Mouse (Mus musculus): ENCODE results near the gene Hap1. TPM values are rescaled to one million over a fixed set of nuclear protein-coding genes. Genes with fewer than 3 reads are reported as not detected.
"Not testable (repeated sequence)": the region's sequence is repeated elsewhere in the genome, so short reads cannot be mapped to it uniquely, and the experiment has no call there.

Hap1 gene
- polyA plus RNA-seq, 1 experiment = 3.6 TPM

- no peak for DNase-seq (ENCODE audit: low spot score)
Observed at GRCm38 (mm10) chr11:100389931-100390445, 34.1 kb upstream of the Hap1 start.

- DNase-seq (ENCODE audit: low spot score) = no peak
Observed at GRCm38 (mm10) chr11:100388588-100388987, 32.7 kb upstream of the Hap1 start.

DNA sequence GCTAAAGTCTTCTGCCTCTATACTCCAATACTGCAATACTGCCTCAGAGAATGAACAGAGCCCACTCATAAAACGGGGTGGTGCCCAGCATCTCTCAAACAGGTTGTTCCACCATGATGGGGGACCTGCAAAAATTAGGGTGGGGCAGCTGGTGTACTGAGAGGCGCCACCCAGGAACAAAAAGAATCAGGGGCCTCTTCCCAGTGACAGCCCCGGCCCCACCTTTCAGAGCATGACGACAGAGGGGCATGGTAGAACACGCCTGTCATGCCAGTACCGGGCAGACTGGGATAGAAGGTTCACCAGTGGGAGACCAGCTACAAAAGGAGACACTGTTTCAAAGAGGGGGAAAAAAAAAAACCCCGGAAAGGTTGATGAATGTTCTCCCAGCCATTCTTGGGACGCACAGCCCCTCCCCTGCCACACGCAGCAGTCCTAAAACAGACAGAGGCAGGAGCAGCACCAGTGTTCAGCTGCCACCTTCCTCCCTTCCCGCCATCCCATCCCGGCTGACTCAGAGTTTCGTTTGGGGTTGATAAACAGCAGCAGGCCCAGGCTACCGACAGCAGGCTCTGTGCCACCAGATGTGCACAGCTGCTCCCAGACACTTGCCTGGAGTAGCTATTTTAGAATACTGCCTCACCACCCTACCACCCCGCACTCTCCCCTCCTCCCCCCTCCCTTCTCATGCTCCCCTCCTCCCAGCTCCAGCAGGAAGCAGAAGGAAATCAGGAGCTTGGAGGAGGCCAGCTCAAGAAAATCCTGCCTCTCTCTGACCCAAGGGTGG, 31.9 kb upstream of the Hap1 start:
- DNase-seq (ENCODE audit: low spot score) = no peak

GRCm38 (mm10) chr11:100387111-100387510, 31.2 kb upstream of the Hap1 start:
- no peak for DNase-seq (ENCODE audit: low spot score)

DNA sequence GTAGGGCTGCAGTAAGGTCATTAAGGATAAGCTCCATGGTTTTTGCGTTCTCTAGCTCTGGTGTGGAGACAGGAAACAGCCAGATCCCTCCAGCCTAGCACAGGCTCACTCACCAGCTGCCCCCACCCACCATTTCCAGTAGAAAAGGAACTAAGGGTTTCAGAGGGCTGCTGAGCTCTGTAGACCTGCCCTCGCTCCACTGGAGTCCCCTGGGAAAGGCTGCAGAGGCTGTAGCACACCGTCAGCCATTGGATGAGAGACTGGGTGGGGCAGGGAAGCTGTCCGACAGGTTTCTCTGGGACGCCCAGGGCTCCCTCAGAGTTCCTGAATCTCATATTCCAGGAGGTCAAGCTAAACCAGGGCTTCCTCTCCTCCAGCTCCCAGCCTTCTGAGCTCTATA, 30.7 kb upstream of the Hap1 start:
- DNase-seq (ENCODE audit: low spot score) = no peak

GRCm38 (mm10) chr11:100385016-100385415, 29.1 kb upstream of the Hap1 start:
- DNase-seq (ENCODE audit: low spot score) = no peak

GRCm38 (mm10) chr11:100382682-100383081, 26.8 kb upstream of the Hap1 start:
- no peak for DNase-seq (ENCODE audit: low spot score)

- no peak for DNase-seq (ENCODE audit: low spot score)
Observed at GRCm38 (mm10) chr11:100379311-100379710, 23.4 kb upstream of the Hap1 start.

DNA sequence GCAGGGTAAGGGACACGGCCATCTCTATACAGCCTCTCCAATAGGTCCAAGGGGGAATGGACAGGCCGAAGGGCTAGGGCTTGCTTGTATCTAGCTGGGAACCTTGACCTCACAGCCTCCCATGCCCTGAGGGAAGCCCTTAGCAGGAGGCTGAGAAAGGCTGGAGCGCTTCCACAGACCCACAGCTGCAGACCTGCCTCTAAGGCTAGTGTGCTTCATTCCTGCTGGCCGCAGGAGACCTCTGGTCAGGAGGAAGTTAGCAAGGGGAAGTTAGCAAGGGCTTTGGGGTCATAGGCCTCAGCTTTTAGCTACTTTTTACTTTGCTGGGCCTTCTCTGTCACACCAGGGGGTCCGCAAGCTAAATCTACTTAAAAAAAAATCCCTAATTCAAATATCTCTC, 22.5 kb upstream of the Hap1 start:
- no peak for DNase-seq (ENCODE audit: low spot score)

GRCm38 (mm10) chr11:100377989-100378388, 22.1 kb upstream of the Hap1 start:
- DNase-seq (ENCODE audit: low spot score) = no peak

GRCm38 (mm10) chr11:100376746-100377389, 20.9 kb upstream of the Hap1 start:
- DNase-seq (ENCODE audit: low spot score) = no peak

DNA sequence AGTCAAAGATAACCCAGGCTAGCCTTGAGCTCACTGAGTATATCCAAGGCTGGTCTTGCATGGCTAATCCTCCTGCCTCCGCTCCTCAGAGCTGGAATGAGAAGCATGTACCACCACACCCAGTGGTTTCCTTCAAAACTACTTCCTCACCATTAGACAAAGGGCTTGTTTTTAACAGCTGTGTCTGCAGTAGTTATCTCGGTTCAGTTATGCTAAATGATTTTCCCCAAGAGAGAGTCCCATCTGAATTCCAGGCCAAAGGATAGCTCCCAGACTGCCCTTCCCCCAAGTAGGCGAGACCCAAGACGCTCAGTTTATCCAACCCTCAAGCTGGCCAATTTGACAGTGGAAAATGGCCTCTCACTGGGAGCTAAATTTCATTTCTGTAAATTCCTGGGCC, 20.1 kb upstream of the Hap1 start:
- DNase-seq (ENCODE audit: low spot score) = no peak

- no peak for DNase-seq (ENCODE audit: low spot score)
Observed at GRCm38 (mm10) chr11:100375127-100375526, 19.2 kb upstream of the Hap1 start.

GRCm38 (mm10) chr11:100371981-100372558, 16.1 kb upstream of the Hap1 start:
- no peak for DNase-seq (ENCODE audit: low spot score)

DNA sequence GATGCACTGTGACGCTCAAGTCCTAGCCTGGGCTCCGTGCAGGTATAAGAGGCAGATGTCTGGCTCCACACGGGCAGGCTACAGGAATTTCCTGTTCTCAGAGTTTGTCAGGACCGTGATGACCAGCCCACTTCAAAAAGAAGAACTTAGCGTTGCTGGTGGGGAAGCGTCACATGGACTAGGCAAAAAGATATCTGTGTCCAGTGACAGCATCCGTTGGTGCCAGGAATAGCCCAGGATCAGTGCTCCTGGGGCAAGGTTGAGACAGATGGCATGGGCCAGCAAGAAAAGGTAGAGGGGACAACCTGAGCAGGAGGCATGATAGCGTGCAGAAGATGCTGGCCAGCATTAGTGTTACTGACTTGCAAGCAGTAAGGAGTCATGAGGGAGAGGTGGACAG, 13.9 kb upstream of the Hap1 start:
- DNase-seq (ENCODE audit: low spot score) = no peak

GRCm38 (mm10) chr11:100369145-100369544, 13.2 kb upstream of the Hap1 start:
- no peak for DNase-seq (ENCODE audit: low spot score)

DNA sequence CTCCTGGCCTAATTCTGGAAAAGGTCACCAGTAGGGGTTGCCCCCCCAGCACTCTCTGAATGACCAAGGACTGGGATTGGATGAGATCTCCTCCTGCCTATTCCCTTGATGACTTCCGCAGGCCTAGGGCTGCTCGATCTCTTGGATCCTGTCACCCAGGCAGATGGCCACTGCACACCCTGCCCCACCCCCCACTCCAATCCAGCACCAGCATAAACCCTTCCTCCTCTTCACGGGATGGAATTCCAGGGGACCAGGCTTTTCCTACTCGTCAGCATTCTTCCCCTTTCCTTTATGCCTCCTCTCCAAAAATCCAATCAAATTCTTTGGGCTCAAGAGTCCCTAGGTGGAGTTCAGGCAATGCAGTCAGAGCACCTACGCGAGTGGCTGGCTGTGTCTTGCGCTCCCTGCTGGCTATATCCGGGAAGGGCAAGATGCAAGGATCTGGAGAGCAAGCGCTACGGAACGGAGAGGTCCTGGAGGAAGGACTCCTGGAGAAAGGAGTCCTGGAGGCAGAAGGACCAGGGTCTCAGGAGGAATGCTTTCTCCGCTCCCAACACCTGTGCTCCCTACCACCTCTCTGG, 7.1 kb upstream of the Hap1 start:
- DNase-seq (ENCODE audit: low spot score) = no peak

GRCm38 (mm10) chr11:100362209-100362978, 6.5 kb upstream of the Hap1 start:
- DNase-seq (ENCODE audit: low spot score) = no peak

- not testable (repeated sequence) for DNase-seq (ENCODE audit: low spot score)
Observed at GRCm38 (mm10) chr11:100361059-100361458, 5.1 kb upstream of the Hap1 start.

- DNase-seq (ENCODE audit: low spot score) = no peak
Observed at GRCm38 (mm10) chr11:100360175-100360574, 4.2 kb upstream of the Hap1 start.

DNA sequence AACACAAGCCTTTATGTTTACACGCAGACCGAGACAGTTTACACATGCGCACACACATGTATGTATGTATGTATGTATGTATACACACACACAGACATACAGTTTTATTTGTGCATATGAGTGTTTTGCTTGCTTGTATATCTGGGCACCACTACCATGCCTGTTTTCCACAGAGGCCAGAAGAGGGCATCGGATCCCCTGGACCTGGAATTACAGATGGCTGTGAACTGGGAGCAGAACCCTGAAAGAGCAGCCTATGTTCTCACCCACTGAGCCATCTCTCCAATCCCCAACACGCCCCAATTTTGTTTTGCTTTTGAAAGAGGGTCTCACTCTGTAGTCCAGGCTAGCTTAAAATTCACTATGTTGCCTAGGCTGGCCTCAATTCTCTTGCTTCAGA, 1.5 kb upstream of the Hap1 start:
- DNase-seq (ENCODE audit: low spot score) = no peak

- no peak for DNase-seq (ENCODE audit: low spot score)
Observed at GRCm38 (mm10) chr11:100356819-100357211, 887 bp upstream of the Hap1 start.

Data from urinary bladder, adult 2 months (tissue).